Mouse (Mus musculus) G1E-ER4 (cell line): ENCODE measurements around the gene Dnah3. TPM values are rescaled to one million over a fixed set of nuclear protein-coding genes. Genes with fewer than 3 reads are reported as not detected.

Experiments used
- GATA1 ChIP-seq: IDR thresholded peaks from one replicate; pipeline ENCODE4 v1.8.0; 2012; ENCODE audit warnings: low read length, inconsistent platforms
- polyA plus RNA-seq: library from polyadenylated mRNA; stranded (reverse); fragments of >175 nt; gene quantifications from 2 replicates; pipeline ENCODE4 v1.2.3, GENCODE M21; 2012

The Dnah3 gene
- polyA plus RNA-seq, 1 experiment, result not detected

GRCm38 (mm10) chr7:120094216-120094615, 864 bp downstream of the Dnah3 start:
- TF ChIP-seq GATA1, result no peak

- no peak for TF ChIP-seq GATA1
Measured at GRCm38 (mm10) chr7:120093033-120093432, 2.0 kb downstream of the Dnah3 start.

GRCm38 (mm10) chr7:120080177-120080576, 14.9 kb downstream of the Dnah3 start:
- no peak for TF ChIP-seq GATA1

GRCm38 (mm10) chr7:120069164-120069563, 25.9 kb downstream of the Dnah3 start:
- no peak for TF ChIP-seq GATA1

GRCm38 (mm10) chr7:120068114-120068513, 27.0 kb downstream of the Dnah3 start:
- TF ChIP-seq GATA1, result no peak

GRCm38 (mm10) chr7:120064045-120064444, 31.0 kb downstream of the Dnah3 start:
- no peak for TF ChIP-seq GATA1

GRCm38 (mm10) chr7:120055479-120055878, 39.6 kb downstream of the Dnah3 start:
- TF ChIP-seq GATA1, result no peak

- TF ChIP-seq GATA1, result no peak
Measured at GRCm38 (mm10) chr7:120054016-120054415, 41.1 kb downstream of the Dnah3 start.

- TF ChIP-seq GATA1, result no peak
Measured at GRCm38 (mm10) chr7:120050447-120050846, 44.6 kb downstream of the Dnah3 start.

- TF ChIP-seq GATA1, result no peak
Measured at GRCm38 (mm10) chr7:120043990-120044389, 51.1 kb downstream of the Dnah3 start.

- TF ChIP-seq GATA1, result no peak
Measured at GRCm38 (mm10) chr7:120036422-120036821, 58.7 kb downstream of the Dnah3 start.

- TF ChIP-seq GATA1, result no peak
Measured at GRCm38 (mm10) chr7:120034996-120035395, 60.1 kb downstream of the Dnah3 start.

- TF ChIP-seq GATA1, result no peak
Measured at GRCm38 (mm10) chr7:120034566-120034965, 60.5 kb downstream of the Dnah3 start.

- TF ChIP-seq GATA1, result no peak
Measured at GRCm38 (mm10) chr7:120028669-120029068, 66.4 kb downstream of the Dnah3 start.

- no peak for TF ChIP-seq GATA1
Measured at GRCm38 (mm10) chr7:119997066-119997465, 98.0 kb downstream of the Dnah3 start.

GRCm38 (mm10) chr7:119985279-119985912, 109.7 kb downstream of the Dnah3 start:
- TF ChIP-seq GATA1, result no peak

GRCm38 (mm10) chr7:119980170-119980569, 114.9 kb downstream of the Dnah3 start:
- TF ChIP-seq GATA1, result no peak

- no peak for TF ChIP-seq GATA1
Measured at GRCm38 (mm10) chr7:119978576-119978975, 116.5 kb downstream of the Dnah3 start.
